Mouse (Mus musculus) adrenal gland, adult 2 months (tissue): ENCODE measurements at regions not wholly inside any gene's neighbourhood (a gene's known extent, or its start where the extent isn't known, plus 50 kb on each side); places are given as distances from the start of the nearest gene placed in this dataset.
"Not testable (repeated sequence)": the region's sequence is repeated elsewhere in the genome, so short reads cannot be mapped to it uniquely, and the experiment has no call there.

Source experiments
- DNase-seq: peaks from one replicate; pipeline ENCODE4 v3.0.0; 2021

DNA sequence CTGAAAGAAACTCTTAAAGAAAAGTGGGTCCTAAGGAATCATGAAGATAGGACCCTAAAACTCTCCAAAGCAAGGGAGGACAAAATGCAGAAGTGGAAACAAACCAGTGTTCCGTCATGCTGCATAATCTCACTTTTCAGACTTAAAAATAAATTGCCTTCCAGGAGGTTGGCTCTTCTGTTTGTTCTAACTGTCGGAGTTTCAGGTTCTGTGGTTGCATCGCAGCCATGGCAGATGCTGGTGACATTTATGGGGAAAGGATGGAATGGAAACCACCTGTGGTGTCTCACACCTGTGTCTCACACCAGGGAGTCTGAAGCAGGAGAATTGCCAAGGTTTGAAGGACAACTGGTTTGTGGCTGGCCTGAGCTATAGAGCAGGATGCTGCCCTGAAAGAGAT, 50.9 kb upstream of the Hivep1 start:
- no peak for DNase-seq

DNA sequence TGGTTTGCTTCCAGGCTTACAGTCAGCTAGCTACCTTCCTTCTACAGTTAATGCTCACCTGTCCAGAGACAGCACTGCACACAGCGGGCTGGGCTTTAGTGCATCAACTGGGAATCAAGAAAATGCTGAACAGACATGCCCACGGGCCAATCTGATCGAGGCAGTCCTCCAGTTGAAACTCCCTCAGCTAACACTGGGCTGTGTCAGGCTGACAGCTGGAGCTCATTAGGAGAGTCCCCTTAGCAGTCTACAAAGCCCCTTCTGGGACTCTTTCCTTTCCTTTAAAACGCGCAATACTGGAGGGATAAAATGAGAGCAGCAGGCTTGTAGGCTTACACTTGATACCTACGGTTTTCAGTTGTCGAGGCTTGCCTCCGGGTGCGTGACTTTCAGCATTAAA, 53.9 kb upstream of the Hivep1 start:
- no peak for DNase-seq

- no peak for DNase-seq
Observed at GRCm38 (mm10) chr13:41994126-41994525, 57.7 kb upstream of the Hivep1 start.

- DNase-seq, result no peak
Observed at GRCm38 (mm10) chr13:41975918-41976317, 75.9 kb upstream of the Hivep1 start.

DNA sequence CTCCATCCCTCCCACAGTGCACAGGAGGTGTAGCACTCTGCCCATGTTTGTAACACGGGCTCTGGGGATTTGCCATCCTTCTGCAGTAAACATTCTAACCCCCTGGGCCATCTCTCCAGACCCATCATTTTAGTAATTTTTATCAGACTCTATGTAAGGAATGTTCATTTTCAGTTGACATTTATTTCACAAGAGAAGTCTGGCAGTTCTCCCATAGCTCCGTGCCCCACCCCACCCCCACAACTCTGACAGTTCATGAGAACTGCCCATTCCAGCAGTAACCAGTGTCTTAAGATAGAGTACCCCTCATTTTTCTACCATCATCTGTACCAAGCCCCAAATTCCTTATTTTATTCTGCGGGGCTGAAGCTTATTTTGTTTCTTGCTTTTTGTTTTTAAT, 88.9 kb upstream of the Hivep1 start:
- no peak for DNase-seq

GRCm38 (mm10) chr13:41960960-41961359, 90.9 kb upstream of the Hivep1 start:
- not testable (repeated sequence) for DNase-seq

- no peak for DNase-seq
Observed at GRCm38 (mm10) chr13:41957932-41958331, 93.9 kb upstream of the Hivep1 start.

DNA sequence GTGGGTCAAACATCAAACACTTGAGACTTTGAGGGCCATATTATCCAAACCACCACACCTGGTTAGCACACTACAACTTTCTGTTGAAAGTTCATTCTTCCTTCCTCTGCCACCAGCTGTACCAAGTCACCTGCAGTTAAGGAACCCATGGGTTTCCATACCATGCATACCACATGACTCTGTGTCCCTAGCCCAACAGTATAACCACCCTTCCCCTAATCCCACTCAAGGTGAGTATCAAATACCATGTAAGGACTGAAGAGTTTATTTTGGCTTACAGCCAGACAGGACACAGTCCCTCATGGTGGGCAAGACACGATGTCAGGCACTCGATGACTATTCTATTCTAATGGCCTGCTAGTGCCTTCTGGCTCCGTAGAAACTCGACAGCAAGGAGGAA, 95.9 kb upstream of the Hivep1 start:
- no peak for DNase-seq

DNA sequence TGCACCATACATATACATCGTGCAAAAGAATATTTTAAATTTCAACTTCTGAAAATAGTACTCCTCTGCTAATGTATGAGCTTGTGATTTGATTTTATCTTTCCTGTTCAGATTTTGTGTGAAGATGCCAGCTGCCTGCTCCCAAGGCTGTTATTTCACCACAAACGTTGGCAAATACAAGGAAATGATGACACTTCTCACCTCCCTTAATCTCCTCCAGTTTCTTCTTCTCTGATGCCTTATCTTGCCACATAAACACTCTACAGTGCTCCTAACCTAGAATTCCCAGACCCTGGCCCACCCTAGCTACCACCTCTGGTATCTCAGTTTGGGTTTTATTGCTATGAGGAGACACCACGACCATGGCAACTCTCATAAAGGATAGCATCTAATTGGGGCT, 96.6 kb upstream of the Hivep1 start:
- DNase-seq, result no peak

- DNase-seq, result peak; percentile 6
Observed at GRCm38 (mm10) chr13:41952453-41952852, 99.4 kb upstream of the Hivep1 start.

DNA sequence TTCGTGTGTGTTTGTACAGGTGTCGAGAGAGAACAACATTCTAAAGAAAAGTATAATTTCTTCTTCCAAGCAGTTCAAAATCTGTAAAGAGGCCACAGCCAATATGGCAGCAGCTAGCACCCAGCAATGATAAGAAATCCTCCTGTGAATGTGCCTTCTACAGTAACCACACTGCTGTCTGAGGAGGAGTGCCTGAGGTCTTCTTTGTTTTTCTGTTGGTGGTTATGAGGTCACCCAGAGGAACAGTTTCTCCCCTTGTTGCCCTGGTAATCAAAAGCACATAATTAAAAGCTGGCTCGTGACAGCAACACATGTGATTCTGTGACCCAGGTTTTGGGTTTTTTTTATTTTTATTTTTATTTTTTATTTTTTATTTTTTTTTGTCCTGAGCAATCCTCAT, 100.8 kb upstream of the Adtrp start:
- no peak for DNase-seq

DNA sequence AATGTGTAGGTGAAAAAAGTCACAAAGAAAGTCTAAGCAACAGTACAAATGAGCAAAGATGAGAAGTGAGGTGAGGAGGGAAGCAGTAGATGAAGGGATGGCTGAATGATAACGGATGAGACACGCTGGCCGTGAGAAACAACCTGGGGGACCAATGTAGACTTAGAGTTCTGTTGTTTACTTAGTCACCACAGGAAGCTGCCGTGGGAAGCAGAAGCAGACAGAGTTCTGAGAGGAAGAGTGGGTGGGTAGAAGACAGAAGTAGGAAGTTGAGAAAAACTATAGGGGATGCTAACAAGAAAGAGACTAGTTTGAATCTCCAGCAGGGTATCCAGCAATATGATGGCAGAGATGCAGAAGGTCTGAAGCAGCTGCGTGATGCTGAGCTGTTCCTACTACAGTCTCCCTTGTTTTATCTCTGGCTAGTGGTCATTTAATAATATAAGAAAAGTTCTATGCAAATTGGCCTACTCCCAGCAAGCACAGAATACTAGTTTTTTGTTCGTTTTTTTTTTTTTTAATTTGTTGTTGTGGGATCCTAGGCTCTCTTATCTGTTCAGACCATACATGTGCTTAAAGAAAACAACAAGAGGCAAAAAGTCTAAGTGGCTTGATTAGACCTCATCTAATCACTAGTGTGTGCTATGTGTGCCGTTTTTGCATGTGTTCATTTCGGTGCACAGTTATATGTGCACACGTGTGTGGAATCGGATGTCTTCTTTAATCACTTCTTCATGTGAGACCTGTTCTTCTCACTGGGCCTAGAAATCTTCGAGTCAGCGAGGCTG, 85.0 kb upstream of the Adtrp start:
- no peak for DNase-seq

GRCm38 (mm10) chr13:41929768-41930167, 82.3 kb upstream of the Adtrp start:
- DNase-seq, result no peak

- not testable (repeated sequence) for DNase-seq
Observed at GRCm38 (mm10) chr13:41925851-41926250, 78.4 kb upstream of the Adtrp start.

DNA sequence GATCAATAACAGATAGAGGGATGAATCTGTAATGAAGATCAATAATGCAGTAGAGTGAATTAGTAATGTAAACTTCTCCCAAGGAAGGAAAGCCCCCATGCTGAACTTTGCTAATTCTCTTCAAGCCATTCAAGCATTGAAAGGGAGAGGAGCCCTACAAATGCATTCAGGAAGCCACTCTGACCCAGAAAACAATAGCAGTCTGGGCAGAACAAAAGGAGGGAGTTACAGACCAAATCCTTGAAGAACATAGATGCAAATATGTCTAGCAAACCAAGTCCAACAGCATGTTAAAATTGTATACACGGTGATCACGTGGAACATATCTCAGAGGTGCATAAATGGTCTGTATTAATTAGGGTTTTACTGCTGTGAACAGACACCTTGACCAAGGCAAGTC, 77.7 kb upstream of the Adtrp start:
- no peak for DNase-seq

- no peak for DNase-seq
Observed at GRCm38 (mm10) chr13:41921178-41921577, 73.7 kb upstream of the Adtrp start.

DNA sequence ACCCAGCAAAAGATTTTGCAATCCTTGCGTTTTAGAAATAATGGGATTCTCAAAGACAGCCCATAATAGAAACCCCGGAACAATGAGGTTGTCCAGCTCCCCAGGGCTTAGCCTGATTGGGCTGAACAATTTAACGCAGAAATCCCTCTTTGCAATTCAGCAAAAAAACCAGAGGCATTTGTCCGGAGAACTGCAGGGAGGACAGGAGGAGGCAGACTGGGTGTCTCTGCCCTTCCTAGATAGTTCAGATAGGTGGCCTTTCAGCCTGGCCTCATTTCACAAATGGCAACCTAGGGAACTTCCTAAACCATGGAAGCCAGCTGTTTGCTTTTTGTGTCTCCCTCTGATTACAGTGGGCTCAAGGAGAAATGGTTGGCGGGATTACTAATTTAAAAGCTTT, 71.0 kb upstream of the Adtrp start:
- DNase-seq, result no peak

- not testable (repeated sequence) for DNase-seq
Observed at GRCm38 (mm10) chr13:41915816-41916215, 68.3 kb upstream of the Adtrp start.

DNA sequence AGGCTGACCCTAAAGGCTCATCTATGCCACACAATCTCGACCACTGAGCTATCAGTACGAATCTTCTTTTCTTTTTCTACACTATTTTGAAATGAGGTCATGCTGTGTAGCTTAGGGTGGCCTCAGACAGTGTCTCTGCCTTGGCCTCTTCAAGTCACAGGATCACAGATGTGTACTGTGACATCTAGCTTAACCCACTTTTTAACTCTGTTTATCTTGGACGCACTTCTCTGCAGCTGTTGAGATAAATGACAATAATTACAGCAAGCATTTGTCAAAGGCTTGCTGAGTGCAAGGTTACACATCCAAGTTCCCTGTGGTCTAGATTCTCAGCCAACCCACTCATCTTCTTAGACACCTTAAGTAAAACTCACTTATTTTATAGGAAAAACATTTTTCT, 63.3 kb upstream of the Adtrp start:
- no peak for DNase-seq

GRCm38 (mm10) chr13:41910236-41910635, 62.8 kb upstream of the Adtrp start:
- DNase-seq, result peak; percentile 9

GRCm38 (mm10) chr13:41907027-41907426, 59.5 kb upstream of the Adtrp start:
- DNase-seq, result no peak

DNA sequence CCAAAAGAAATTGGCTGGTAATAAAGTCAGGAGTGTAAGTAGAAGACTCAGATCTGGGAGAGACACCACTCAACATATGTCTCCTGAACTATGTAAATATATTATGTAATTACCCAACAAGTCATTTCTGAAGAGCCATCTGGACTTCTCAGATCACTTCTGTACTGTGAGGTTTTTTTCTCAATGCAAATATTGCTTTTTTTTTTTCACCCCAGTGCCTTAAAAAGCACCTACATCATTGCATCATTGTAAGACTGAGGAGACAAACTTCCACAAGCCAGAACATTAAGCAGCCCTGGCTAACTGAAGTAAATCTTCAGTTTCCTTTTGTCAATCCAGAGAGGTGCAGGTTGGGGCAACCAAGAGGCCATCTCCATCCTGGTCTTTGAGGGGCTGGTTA, 55.8 kb upstream of the Adtrp start:
- no peak for DNase-seq

- DNase-seq, result no peak
Observed at GRCm38 (mm10) chr13:41899837-41900463, 52.5 kb upstream of the Adtrp start.

DNA sequence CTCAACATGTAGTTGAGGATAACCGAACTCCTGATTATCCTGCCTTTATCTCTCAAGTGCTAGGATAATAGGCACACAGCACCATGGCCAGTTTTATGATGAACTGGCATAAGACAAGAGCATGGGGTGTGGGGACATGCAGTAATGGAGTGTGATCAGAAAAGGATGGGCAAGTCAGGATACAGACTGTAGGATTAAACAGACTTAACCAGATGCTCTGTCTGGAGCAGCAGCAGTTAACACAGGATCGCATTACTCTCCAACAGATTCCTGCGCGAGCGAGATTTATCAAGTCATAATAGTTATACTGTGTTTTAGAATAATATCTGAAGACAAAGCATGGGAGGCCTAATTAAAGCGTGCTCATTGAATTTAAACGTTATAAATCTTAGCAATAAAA, 51.8 kb upstream of the Adtrp start:
- DNase-seq, result no peak
